Mouse (Mus musculus): ENCODE data around the gene Znhit6. TPM values are rescaled to one million over a fixed set of nuclear protein-coding genes. Genes with fewer than 3 reads are reported as not detected.

Znhit6 gene
- polyA plus RNA-seq, 1 experiment from 2014 or later, result 43.0 TPM

DNA sequence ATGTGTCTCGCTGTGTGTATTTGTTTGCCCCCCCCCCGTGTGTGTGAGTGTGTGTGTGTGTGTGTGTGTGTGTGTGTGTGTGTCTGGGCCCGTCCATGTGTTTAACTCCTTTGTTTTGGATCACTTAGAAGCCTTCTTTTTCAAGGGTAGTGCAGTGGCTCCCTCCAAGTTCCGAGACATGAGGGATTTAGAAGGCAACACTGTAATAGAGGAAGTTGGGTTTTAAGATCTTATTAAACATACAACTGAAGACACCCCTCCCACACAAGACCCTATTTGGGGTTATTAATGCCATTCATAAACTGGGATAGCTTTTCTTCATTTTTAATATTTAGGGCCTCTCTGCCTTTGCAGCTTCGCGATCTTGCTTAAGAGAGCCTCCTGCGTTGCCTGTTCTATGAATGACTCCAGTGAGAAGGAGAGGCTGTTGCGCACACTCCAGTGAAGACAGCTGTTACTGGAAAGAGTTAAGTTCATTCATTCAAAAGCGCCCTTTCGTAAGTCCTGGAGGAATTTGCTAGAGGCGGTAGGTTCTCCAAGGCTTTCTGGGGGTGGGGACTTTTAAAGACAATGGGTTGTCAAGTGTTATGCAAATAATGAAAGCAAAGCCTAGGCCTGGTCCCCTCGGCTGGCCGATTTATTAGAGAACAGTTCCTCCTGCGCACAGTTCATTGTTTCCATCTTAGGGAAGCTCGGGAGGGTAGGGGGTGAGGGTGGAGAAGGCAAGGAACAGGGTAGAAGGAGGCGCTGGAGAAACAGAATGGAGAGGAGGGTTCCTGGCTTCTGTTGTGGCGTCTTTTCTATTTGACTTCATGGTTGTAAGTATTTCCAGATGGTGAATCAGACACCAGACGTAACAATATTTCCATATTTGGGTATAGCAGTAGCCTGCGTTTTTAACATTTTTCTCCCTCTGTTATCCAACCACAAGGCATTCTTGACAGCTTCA is 75.3 kb downstream of the Znhit6 start:
- DNase-seq (ENCODE audit: low spot score) (peak; percentile 69), ATAC-seq (ENCODE audit: low FRiP score) (peak; percentile 19; the same call in 1 of the 2 replicates)
- peaks cover 20% of the 10 kb centered on the region for H3K4me1 ChIP-seq (replicated peaks; ENCODE audit: control insufficient read depth, insufficient read depth, low read length)
- peak overlapping the region; percentile 25 for H3K27ac ChIP-seq (ENCODE audit: low read depth, low read length)
- no peak overlapping the region for H3K9ac ChIP-seq (ENCODE audit: low read depth, low read length)
- no peaks in the 10 kb centered on the region for H3K9me3 ChIP-seq (ENCODE audit: control insufficient read depth, low read length)
- H3K27me3 ChIP-seq (ENCODE audit: control insufficient read depth, insufficient read depth, low read length), result peaks cover 14% of the 10 kb centered on the region
- peak overlapping the region; percentile 90 for H3K4me2 ChIP-seq (replicated peaks; ENCODE audit: low read depth, low read length)
- H3K4me3 ChIP-seq (ENCODE audit: low read depth, low read length), result peak overlapping the region; percentile 63
- H3K36me3 ChIP-seq (ENCODE audit: control insufficient read depth, insufficient read depth, low read length), result no peaks in the 10 kb centered on the region
- 2% methylated on average over 19 of the region's 19 CpGs for WGBS

DNA sequence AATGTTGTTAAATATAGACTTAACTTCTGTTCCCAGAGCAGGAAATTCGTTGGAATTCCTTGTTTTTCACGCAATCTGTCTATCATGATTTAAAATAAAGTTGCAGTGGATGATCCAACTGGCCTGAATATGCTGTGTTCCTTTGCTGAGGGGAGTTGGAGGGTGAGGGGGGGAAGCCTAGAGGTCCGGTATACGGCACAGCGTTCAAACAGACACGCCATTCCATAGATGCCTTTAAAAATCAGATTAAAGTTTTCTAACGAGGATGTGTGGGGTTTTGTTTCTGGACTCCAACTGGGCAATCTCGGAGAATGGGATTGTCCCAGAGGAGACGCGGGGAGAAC is 75.9 kb downstream of the Znhit6 start:
- Histone ChIP-seq H3K4me1 (replicated peaks; ENCODE audit: control insufficient read depth, insufficient read depth, low read length) (peaks cover 20% of the 10 kb centered on the region), H3K9me3 (ENCODE audit: control insufficient read depth, low read length) (no peaks in the 10 kb centered on the region), H3K9ac (ENCODE audit: low read depth, low read length) (peak overlapping the region; percentile 37; the same call in 1 of the 2 replicates), H3K4me2 (replicated peaks; ENCODE audit: low read depth, low read length) (peak overlapping the region; percentile 90), H3K27ac (ENCODE audit: low read depth, low read length) (peak overlapping the region; percentile 42; the same call in 1 of the 2 replicates), H3K36me3 (ENCODE audit: control insufficient read depth, insufficient read depth, low read length) (no peaks in the 10 kb centered on the region), H3K4me3 (ENCODE audit: low read depth, low read length) (peak overlapping the region; percentile 16), H3K27me3 (ENCODE audit: control insufficient read depth, insufficient read depth, low read length) (peaks cover 14% of the 10 kb centered on the region)
- no peak for DNase-seq (ENCODE audit: low spot score)
- WGBS, result under 1% methylated on average over 10 of the region's 10 CpGs
- no peak for ATAC-seq (ENCODE audit: low FRiP score)

DNA sequence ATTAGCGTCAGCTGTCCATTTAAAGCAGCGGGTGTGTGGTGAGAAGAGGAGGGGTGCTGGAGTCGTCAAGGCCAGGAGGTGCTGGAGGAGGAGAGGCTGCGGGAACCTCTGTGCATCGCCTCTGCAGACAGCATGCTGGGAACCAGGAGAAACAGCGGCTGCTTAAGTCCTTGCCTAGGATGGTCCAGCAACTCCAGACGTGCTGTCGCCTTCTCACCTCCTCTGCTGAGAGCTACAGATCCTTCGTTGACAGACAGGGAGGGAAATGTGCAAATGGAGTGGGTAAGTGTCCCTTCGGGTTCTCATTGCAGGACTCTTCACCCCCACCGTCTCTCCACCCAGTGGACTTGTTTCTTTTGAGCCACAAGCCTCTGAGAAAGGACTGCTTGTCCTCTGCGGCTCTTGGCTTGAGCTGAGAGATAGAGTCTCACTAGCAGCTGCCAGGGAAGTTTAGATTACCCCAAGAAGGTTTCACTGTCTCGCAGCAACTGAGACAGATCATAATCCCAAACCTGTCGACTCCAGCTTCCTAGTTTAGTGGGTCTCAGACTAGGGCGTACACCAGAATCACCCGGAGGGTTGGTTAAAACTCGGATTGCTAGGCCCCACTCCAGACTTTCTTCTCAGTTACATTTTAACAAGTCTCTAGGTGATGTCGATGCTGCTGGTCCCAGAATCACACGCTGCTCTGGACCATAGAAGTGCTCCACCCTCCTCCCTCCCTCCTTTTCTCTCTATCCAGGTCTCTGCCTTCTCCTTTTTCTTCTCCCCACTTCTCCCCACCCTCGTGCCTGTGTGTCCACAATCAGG is 76.5 kb downstream of the Znhit6 start:
- Histone ChIP-seq H3K9ac (ENCODE audit: low read depth, low read length) (peak overlapping the region; percentile 61), H3K9me3 (ENCODE audit: control insufficient read depth, low read length) (no peaks in the 10 kb centered on the region), H3K27me3 (ENCODE audit: control insufficient read depth, insufficient read depth, low read length) (peaks cover 14% of the 10 kb centered on the region), H3K27ac (ENCODE audit: low read depth, low read length) (peak overlapping the region; percentile 42), H3K4me2 (replicated peaks; ENCODE audit: low read depth, low read length) (peak overlapping the region; percentile 90), H3K36me3 (ENCODE audit: control insufficient read depth, insufficient read depth, low read length) (no peaks in the 10 kb centered on the region), H3K4me1 (replicated peaks; ENCODE audit: control insufficient read depth, insufficient read depth, low read length) (peaks cover 20% of the 10 kb centered on the region), H3K4me3 (ENCODE audit: low read depth, low read length) (peak overlapping the region; percentile 42)
- WGBS, result 3% methylated on average over 20 of the region's 20 CpGs
- DNase-seq (ENCODE audit: low spot score) (peak; percentile 64), ATAC-seq (ENCODE audit: low FRiP score) (0 out of 2 replicates have a peak, but pooled peaks have one; percentile 2)

DNA sequence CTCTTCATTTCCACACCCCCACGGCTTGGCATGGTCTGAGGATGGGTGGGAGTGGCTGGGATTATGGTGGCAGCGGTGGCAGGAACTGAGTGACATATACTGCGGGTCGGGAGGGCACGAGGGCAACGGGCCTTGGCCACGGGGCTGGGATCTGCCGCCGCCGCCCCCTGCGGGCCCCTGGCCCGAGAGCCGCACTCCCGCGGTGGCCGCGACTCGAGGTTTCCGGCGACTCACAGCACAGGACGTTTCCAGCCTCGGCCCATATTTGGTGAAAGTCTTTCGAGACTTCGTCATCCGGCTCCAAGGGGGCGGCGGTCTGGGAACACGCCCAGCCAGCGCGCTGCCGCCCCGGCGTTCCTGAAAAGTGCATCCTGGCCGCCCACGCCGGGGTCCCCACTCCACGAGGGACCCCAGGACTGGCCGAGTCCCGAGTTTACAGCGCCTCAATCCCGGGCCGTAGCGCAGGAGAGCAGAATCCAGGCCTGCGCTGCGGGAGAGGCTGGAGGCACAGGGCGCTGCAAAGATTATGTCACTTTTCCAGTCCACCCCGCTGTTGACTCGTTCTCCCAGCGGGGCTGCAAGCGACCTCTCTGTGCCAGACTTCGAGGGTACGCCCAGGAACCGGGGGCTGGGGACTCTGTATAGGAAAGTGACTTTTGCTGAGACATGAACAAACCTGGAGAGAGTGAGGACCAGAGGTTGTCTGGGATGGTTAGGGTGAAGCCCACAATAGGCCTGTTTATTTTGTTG is 77.4 kb downstream of the Znhit6 start:
- Histone ChIP-seq H3K27ac (ENCODE audit: low read depth, low read length) (peak overlapping the region; percentile 42; the same call in 1 of the 2 replicates), H3K4me2 (replicated peaks; ENCODE audit: low read depth, low read length) (peak overlapping the region; percentile 90), H3K9me3 (ENCODE audit: control insufficient read depth, low read length) (no peaks in the 10 kb centered on the region), H3K4me3 (ENCODE audit: low read depth, low read length) (peak overlapping the region; percentile 42), H3K27me3 (ENCODE audit: control insufficient read depth, insufficient read depth, low read length) (peaks cover 14% of the 10 kb centered on the region), H3K4me1 (replicated peaks; ENCODE audit: control insufficient read depth, insufficient read depth, low read length) (peaks cover 20% of the 10 kb centered on the region), H3K9ac (ENCODE audit: low read depth, low read length) (peak overlapping the region; percentile 61), H3K36me3 (ENCODE audit: control insufficient read depth, insufficient read depth, low read length) (no peaks in the 10 kb centered on the region)
- ATAC-seq (ENCODE audit: low FRiP score) (peak; percentile 4; the same call in 1 of the 2 replicates), DNase-seq (ENCODE audit: low spot score) (peak; percentile 78)
- WGBS, result under 1% methylated on average over 53 of the region's 53 CpGs

DNA sequence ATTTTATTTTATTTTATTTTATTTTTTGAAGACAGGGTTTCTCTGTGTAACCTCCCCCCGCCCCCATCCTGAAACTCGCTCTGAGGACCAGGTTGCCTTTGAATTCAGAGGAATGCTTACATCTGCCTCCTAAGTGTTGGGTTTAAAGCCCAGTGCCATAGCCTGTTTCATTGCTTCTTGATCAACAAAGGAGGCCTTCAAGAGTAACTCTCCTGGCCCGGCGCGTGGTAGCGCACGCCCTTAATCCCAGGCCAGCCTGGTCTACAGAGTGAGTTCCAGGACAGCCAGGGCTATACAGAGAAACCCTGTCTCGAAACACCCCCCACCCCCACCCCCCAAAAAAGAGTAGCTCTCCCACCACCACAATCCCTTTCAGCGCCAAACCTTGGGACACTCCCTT is 78.0 kb downstream of the Znhit6 start:
- Histone ChIP-seq H3K9me3 (ENCODE audit: control insufficient read depth, low read length) (no peaks in the 10 kb centered on the region), H3K4me3 (ENCODE audit: low read depth, low read length) (no peak overlapping the region), H3K27ac (ENCODE audit: low read depth, low read length) (no peak overlapping the region), H3K27me3 (ENCODE audit: control insufficient read depth, insufficient read depth, low read length) (peaks cover 12% of the 10 kb centered on the region), H3K4me1 (replicated peaks; ENCODE audit: control insufficient read depth, insufficient read depth, low read length) (peaks cover 18% of the 10 kb centered on the region), H3K9ac (ENCODE audit: low read depth, low read length) (no peak overlapping the region), H3K36me3 (ENCODE audit: control insufficient read depth, insufficient read depth, low read length) (no peaks in the 10 kb centered on the region), H3K4me2 (replicated peaks; ENCODE audit: low read depth, low read length) (no peak overlapping the region)
- 58% methylated on average over 9 of the region's 9 CpGs for WGBS
- DNase-seq (ENCODE audit: low spot score) (no peak), ATAC-seq (ENCODE audit: low FRiP score) (no peak)

Other genes starting within 250 kb of the Znhit6 start
- 23.5 and 23.7 TPM in 2 replicates for gene Ccn1, start 73.8 kb downstream of the Znhit6 start, polyA plus RNA-seq (2014; fragmentation: Nextera tagmentation; extraction: Ambion mirVana)
- gene Ddah1, start 182.5 kb downstream of the Znhit6 start, polyA plus RNA-seq (2014; fragmentation: Nextera tagmentation; extraction: Ambion mirVana), result 34.7 and 37.4 TPM in 2 replicates

Data from hindbrain, embryonic 11.5 days (tissue).